Mouse (Mus musculus): ENCODE measurements around the gene Fgf22.

Fgf22 gene

DNA sequence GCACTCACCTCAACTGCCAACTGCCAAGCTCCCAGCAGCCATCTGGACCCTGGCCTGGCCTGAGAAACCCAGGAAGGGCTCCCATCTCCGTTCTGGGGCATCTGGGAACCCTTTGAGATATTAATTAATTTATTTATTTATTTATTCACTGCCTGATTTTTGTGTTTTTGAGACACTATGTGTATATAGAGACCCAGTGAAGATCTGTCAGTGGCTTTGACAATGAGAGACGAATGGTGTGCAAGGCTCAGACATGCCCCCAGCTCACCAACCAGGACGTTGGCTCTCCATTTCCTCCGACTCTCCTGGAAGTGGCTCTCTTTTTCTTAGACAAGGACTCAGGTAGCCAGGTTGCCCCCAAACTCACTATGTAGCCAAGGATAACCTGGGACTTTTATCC lies 36.0 kb downstream of the Fgf22 start, which contains the start of gene Prss57:
Gene Prss57, minus strand, starts transcription at position 101 of the 400 bp plus-strand sequence.
- no peak for DNase-seq (ENCODE audit: low read depth in 2 of 2, low spot score in 2 of 2)

- no peak for DNase-seq (ENCODE audit: low read depth in 2 of 2, low spot score in 2 of 2)
Measured at GRCm38 (mm10) chr10:79792339-79793040, 37.6 kb downstream of the Fgf22 start.

GRCm38 (mm10) chr10:79793051-79793737 lies 38.3 kb downstream of the Fgf22 start, which contains the start of gene Palm:
TSS of gene Palm (plus strand) at chr10:79793572.
- peak; percentile 65 to 69 for DNase-seq (ENCODE audit: low read depth in 2 of 2, low spot score in 2 of 2)

- no peak for DNase-seq (ENCODE audit: low read depth in 2 of 2, low spot score in 2 of 2)
Measured at GRCm38 (mm10) chr10:79793738-79794490, 39.0 kb downstream of the Fgf22 start.

GRCm38 (mm10) chr10:79794491-79794931 lies 39.6 kb downstream of the Fgf22 start:
- DNase-seq (ENCODE audit: low read depth in 2 of 2, low spot score in 2 of 2) = no peak

DNA sequence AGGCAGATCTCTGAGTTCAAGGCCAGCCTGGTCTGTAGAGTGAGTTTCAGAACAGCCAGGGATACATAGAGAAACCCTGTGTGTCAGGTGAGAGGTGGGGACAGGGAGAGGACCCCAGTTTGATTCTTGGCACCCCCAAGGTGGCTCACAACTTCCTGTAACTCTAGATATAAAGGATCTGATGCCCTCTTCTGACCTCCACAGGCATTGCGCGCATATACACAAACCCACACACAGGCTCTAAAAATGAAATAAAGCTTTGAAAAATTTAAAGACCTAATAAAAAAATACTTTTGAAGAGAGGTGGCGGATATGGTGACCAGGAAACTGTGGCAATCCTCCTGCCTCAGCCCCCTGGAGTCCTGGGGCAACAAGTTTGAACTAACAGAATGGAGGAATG lies 41.0 kb downstream of the Fgf22 start:
- DNase-seq (ENCODE audit: low read depth in 2 of 2, low spot score in 2 of 2) = no peak

DNA sequence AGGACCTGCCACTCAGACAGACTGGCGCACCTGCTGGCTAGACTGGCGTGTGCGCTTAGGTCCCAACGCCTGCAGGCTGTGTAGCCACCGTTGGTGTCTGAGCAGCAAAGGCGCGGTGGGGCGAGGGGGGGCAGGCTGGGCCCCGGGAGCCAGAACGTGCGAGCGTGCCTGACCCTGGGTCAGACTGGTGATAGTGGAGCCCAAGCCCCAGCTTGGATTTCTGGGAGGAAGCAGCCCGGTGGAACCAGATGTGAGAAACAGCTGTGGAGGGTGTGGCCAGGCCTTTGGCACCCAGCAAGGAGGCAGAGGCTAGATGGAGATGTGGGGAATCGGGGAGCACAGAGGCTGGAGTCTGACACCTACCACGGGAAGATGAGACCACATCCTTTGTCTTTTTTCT lies 42.5 kb downstream of the Fgf22 start:
- no peak for DNase-seq (ENCODE audit: low read depth in 2 of 2, low spot score in 2 of 2)

GRCm38 (mm10) chr10:79798289-79798928 lies 43.5 kb downstream of the Fgf22 start:
- DNase-seq (ENCODE audit: low read depth in 2 of 2, low spot score in 2 of 2) = no peak

- DNase-seq (ENCODE audit: low read depth in 2 of 2, low spot score in 2 of 2) = no peak
Measured at GRCm38 (mm10) chr10:79800508-79800907, 45.6 kb downstream of the Fgf22 start.

DNA sequence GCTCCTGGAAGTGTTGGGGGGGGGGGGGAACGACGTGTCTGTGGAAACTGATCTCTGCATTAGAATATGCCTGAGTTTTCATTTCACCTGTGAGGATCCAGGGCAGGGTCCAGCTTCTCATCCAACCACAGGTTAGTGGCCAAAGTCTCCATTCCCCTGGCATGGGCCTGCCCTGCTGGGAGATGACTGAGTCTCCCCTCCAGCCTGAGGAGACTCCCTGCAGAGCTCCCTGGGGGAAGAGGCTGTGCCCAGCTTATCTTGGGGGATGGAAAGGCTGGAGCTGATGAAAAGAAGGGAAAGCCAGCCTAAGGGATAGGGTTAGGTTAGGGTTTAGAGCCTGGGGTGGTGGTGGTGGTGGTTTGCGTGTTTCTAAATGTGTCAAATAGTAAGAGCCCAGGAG lies 47.0 kb downstream of the Fgf22 start:
- DNase-seq (ENCODE audit: low read depth in 2 of 2, low spot score in 2 of 2) = no peak

GRCm38 (mm10) chr10:79802331-79802971 lies 47.6 kb downstream of the Fgf22 start:
- no peak for DNase-seq (ENCODE audit: low read depth in 2 of 2, low spot score in 2 of 2)

GRCm38 (mm10) chr10:79803716-79804323 lies 48.9 kb downstream of the Fgf22 start:
- no peak for DNase-seq (ENCODE audit: low read depth in 2 of 2, low spot score in 2 of 2)

- no peak for DNase-seq (ENCODE audit: low read depth in 2 of 2, low spot score in 2 of 2)
Measured at GRCm38 (mm10) chr10:79805636-79806035, 50.8 kb downstream of the Fgf22 start.

- no peak for DNase-seq (ENCODE audit: low read depth in 2 of 2, low spot score in 2 of 2)
Measured at GRCm38 (mm10) chr10:79806331-79806730, 51.5 kb downstream of the Fgf22 start.

DNA sequence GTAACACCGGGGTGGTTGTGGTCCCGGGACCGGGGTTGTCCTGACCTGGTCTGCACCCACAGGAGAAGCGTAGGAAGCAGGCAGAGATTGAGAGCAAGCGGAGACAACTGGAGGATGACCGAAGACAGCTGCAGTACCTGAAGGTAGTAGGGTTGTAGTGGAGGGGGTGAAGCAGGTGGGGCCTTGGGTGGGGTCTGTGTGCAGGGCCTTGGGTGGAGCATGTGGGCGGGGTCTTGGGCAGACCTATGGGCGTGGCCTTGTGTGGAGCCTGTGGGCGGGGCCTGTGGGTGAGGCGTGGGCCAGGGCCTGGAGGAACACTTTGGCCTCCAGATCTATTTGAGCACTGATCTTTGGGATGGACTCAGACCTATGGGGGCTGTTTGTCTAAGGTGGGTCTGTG lies 52.1 kb downstream of the Fgf22 start:
- DNase-seq (ENCODE audit: low read depth in 2 of 2, low spot score in 2 of 2) = no peak

DNA sequence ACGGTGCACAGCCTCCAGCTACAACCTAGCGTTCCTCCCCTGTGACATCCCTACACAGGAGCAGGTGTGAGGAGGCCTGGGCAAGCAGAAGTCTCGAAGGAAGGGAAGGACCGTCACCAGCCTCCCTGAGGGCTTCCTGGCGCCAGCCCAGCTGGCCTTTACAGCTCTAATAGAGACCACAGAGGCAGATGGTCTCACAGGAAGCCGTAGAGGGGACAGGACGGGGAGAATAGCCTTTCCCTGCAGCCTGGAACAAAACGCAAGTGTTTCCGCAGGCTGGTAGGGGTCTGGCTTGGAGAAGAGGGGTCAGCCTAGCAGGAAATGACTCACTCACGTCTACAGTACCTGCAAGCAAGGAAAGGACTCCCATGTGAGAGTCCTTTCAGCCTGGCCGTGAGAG lies 53.0 kb downstream of the Fgf22 start:
- DNase-seq (ENCODE audit: low read depth in 2 of 2, low spot score in 2 of 2) = no peak
